8 mouse cellular contexts compared by ENCODE assay signal in the genomic region with DNA sequence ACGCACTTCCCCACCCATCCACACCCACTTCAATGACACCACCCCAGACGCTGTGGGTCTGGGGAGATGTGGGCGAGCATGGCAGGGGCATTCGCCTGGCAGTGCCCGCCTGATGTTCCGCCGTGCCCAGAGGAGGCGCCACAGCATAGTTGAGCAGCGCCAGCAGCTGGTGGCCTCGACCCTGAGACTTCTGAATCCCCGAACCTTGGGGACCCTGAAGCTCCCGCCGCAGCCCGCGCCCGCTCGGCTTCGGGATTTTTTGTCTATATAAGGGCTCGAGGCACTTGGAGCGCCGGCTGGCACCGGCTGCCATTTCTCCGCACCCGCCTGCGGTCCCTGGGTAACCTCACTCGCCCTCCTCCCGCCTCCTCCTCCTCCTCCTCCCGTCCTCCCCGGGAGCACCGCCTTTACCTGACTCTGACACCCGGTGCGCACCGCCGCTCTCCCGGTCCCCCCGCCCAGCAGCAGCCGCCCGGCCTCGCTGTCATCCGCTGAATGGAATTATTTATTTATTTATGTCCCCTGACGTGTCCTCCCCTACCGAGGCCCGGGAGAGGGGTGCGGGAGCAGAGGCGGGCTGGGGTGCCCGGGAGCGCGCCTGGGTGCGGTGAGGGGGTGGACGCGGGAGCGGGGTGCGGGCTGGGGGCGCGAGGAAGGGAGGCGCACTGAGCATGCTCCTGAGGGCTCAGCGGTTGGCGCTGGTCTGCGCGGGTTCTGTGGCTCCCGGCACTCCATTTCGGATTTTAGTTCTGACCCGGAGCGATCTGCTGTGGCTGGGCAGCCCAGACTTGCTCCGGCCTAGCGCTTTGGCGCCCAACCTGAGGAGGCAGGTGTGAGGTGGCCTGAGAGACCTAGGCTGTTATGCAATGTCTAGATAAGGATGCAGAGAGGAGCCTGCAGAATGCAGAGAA. TPM values are rescaled to one million over a fixed set of nuclear protein-coding genes. Genes with fewer than 3 reads are reported as not detected.
DNase-seq lines count a peak whose midpoint lies in the region; ATAC-seq lines count a peak whose summit lies in the region.

TSS of gene Slc16a7 (minus strand) at position 590 of the 911 bp plus-strand sequence.

- 0 out of 2 replicates have a peak, but pooled peaks cover 5% of the 10 kb centered on the region for H3K4me1 ChIP-seq in intestine, embryonic 15.5 days (replicated peaks)

- ATAC-seq in intestine, embryonic 15.5 days, result peak; percentile 95
- peak; percentile 59 for ATAC-seq in megakaryocyte progenitor cell, adult 5-6 weeks (replicated peaks; ENCODE audit: poor library complexity)

- H3K9ac ChIP-seq in intestine, embryonic 15.5 days, result peak within 1 kb of the TSS; percentile 61

- H3K9me3 ChIP-seq in intestine, embryonic 15.5 days, result no peaks in the 10 kb centered on the region

- peak within 1 kb of the TSS; percentile 69 for H3K27ac ChIP-seq in intestine, embryonic 15.5 days

- intact Hi-C loops in gastrocnemius, postnatal 14 days (cut with DNase I; ENCODE audit: low total_unique reads), result no loop called here
- intact Hi-C loops in left cerebral cortex, postnatal 14 days (cut with DNase I), result loop anchor here (10.0 kb wide), 1 partner anchor 274 kb away; no protein-coding TSS in a partner anchor

- DNase-seq in T-cell, adult 2 months (ENCODE audit: low spot score), result peak; percentile 34
- peak; percentile 91 to 92 for DNase-seq in cerebellum, postnatal 36 days
- DNase-seq in gastrocnemius, postnatal 14 days, result peak; percentile 47
- peak; percentile 87 to 88 for DNase-seq in left cerebral cortex, postnatal 14 days (ENCODE audit: low spot score in 2 of 2)
- peak; percentile 85 for DNase-seq in right cerebral cortex, postnatal 14 days
- peak; percentile 86 for DNase-seq in urinary bladder, postnatal 14 days (ENCODE audit: low spot score)

- H3K4me2 ChIP-seq in intestine, embryonic 15.5 days (replicated peaks), result peak within 1 kb of the TSS; percentile 88

- no peaks in the 10 kb centered on the region for H3K36me3 ChIP-seq in intestine, embryonic 15.5 days

- H3K27me3 ChIP-seq in intestine, embryonic 15.5 days (replicated peaks), result no peaks in the 10 kb centered on the region

- WGBS in intestine, embryonic 15.5 days, result under 1% methylated on average over 66 of the region's 67 CpGs

- H3K4me3 ChIP-seq in intestine, embryonic 15.5 days (replicated peaks), result peak within 1 kb of the TSS; percentile 77

RNA-seq across cellular contexts. Expression of gene Slc16a7, which starts in this region (rescaled TPM):
- total RNA-seq in gastrocnemius, postnatal 14 days (2021), result 1 to 10 TPM; 2.4 to 2.7 TPM
- polyA plus RNA-seq in intestine, embryonic 15.5 days (2015; fragmentation: Nextera tagmentation; extraction: Ambion mirVana), result 3.1 and 4.7 TPM in 2 replicates
- total RNA-seq in left cerebral cortex, postnatal 14 days (2021), result 100 to 1,000 TPM in 1 of 2 experiments, 10 to 100 TPM in 1; 94.8 to 110 TPM
- total RNA-seq in megakaryocyte progenitor cell, adult 5-6 weeks (2015), result 14.4 and 23.3 TPM in 2 replicates
- total RNA-seq in megakaryocyte progenitor cell, adult 5-6 weeks (2017), result 15.8 and 21.4 TPM in 2 replicates

Comparison
In these comparisons a context has a peak if more than half of its experiments do, and no peak if none do; other contexts are left out.
1. Peak in every context shown above with its lines: DNase-seq, ATAC-seq, H3K4me3 ChIP-seq and H3K27ac ChIP-seq.
2. DNase-seq: peak in every context shown above with its lines; median percentile 92 in cerebellum, postnatal 36 days; 88 in left cerebral cortex, postnatal 14 days; 86 in urinary bladder, postnatal 14 days; 85 in right cerebral cortex, postnatal 14 days; 47 in gastrocnemius, postnatal 14 days; 34 in T-cell, adult 2 months.